Mouse (Mus musculus) intestine, postnatal 0 days (tissue): ENCODE results near the gene Tbc1d19. TPM values are rescaled to one million over a fixed set of nuclear protein-coding genes. Genes with fewer than 3 reads are reported as not detected.

ENCODE experiments used
- ATAC-seq: fragments of 200-750 bp; cut with Nextera tagmentation; 2 replicates; pipeline ENCODE4 v1.8.0; 2017; ENCODE audit warnings: mild to moderate bottlenecking, moderate TSS enrichment, moderate library complexity
- H3K27ac ChIP-seq: fragments of 300-500 bp; sonication (generic); 2 replicates; pipeline ENCODE4 v1.5.1; 2014; ENCODE audit warnings: mild to moderate bottlenecking, low read depth, low read length, moderate library complexity
- H3K27me3 ChIP-seq: fragments of 300-500 bp; sonication (generic); replicated peaks from 2 replicates; pipeline ENCODE4 v1.6.1; 2014; ENCODE audit warnings: low read length, mixed read lengths; ENCODE audit not compliant: control insufficient read depth, insufficient read depth
- H3K36me3 ChIP-seq: fragments of 300-500 bp; sonication (generic); 2 replicates; pipeline ENCODE4 v1.6.1; 2014; ENCODE audit warnings: mild to moderate bottlenecking, moderate library complexity; ENCODE audit not compliant: control insufficient read depth, insufficient read depth
- H3K4me1 ChIP-seq: fragments of 300-500 bp; sonication (generic); replicated peaks from 2 replicates; pipeline ENCODE4 v1.6.1; 2014; ENCODE audit warnings: antibody characterized with exemption, low read length, mixed read lengths; ENCODE audit not compliant: control insufficient read depth, insufficient read depth
- H3K4me2 ChIP-seq: fragments of 300-500 bp; sonication (generic); replicated peaks from 2 replicates; pipeline ENCODE4 v1.6.1; 2014; ENCODE audit warnings: low read depth, mild to moderate bottlenecking, moderate library complexity
- H3K4me3 ChIP-seq: fragments of 300-500 bp; sonication (generic); 2 replicates; pipeline ENCODE4 v1.5.1; 2014; ENCODE audit warnings: low read depth, low read length
- H3K9ac ChIP-seq: fragments of 300-500 bp; sonication (generic); 2 replicates; pipeline ENCODE4 v1.6.1; 2014; ENCODE audit warnings: mild to moderate bottlenecking, low read depth, low read length
- H3K9me3 ChIP-seq: fragments of 300-500 bp; sonication (generic); 2 replicates; pipeline ENCODE4 v1.6.1; 2016; ENCODE audit warnings: mixed run types; ENCODE audit not compliant: control insufficient read depth
- CTCF ChIP-seq: sonication (generic); IDR thresholded peaks from 2 replicates; pipeline ENCODE4 v1.5.1; 2016; ENCODE audit warnings: low read depth, mild to moderate bottlenecking, control low read depth, antibody characterized with exemption, moderate library complexity
- WGBS: fragments of 180-500 bp; shearing (Covaris S2); extraction: QIAGEN DNeasy Blood & Tissue Kit; methylation state at CpG from one replicate; pipeline ENCODE4 v1.1.7; 2014; 5-methylcytosine and 5-hydroxymethylcytosine counted together
- polyA plus RNA-seq: library from polyadenylated mRNA; unstranded; fragments of >200 nt; fragmentation: Nextera tagmentation; extraction: Ambion mirVana; gene quantifications from 2 replicates; pipeline ENCODE4 v1.2.1, GENCODE M21; 2015

Gene Tbc1d19
- polyA plus RNA-seq, 1 experiment from 2014 or later, result 8.3 TPM

DNA sequence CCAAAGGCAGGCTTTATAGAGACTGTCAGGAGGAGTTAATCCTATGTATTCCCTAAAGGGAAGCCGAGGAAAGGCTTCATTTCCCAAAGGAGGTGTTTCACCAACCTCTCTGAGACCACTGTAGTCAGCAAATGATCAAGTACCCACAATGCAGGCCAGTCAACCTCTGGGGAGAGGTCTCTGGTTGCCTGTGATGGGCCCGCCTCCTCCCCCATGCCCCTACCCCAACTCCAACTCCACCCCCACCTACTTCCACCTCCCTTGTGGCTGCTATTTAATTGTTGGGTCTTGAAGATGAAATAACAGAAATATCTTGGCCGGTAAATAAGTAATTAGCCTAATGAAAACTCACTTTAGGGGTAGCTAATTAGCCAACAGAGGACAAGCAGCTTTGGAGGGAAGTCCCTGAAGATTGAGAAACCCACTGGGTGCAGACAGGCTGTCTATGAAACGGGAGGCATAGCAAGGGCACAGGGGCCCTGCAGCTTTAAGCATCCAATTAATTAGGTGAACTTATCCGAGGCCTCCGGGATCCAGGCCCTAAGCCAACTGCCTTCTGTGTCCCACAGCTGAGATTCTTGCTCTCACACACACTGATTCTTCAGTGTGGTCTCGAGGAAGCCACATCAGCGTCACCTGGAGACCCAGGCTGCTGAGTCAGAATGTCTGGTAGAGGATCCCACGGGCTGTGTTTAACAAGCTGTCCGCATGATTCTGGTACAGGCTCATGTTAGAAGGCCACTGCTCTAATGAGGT is 112.9 kb downstream of the Tbc1d19 start:
- H3K27ac ChIP-seq, result no peak overlapping the region
- no peak overlapping the region for H3K4me3 ChIP-seq
- no peak for ATAC-seq
- no peak for TF ChIP-seq CTCF
- no peaks in the 10 kb centered on the region for H3K27me3 ChIP-seq
- no peaks in the 10 kb centered on the region for H3K36me3 ChIP-seq
- 0 out of 2 replicates have a peak, but pooled peaks cover 3% of the 10 kb centered on the region for H3K9me3 ChIP-seq
- no peak overlapping the region for H3K9ac ChIP-seq
- 77% methylated on average over 10 of the region's 10 CpGs for WGBS
- H3K4me1 ChIP-seq, result no peaks in the 10 kb centered on the region
- H3K4me2 ChIP-seq, result no peak overlapping the region

DNA sequence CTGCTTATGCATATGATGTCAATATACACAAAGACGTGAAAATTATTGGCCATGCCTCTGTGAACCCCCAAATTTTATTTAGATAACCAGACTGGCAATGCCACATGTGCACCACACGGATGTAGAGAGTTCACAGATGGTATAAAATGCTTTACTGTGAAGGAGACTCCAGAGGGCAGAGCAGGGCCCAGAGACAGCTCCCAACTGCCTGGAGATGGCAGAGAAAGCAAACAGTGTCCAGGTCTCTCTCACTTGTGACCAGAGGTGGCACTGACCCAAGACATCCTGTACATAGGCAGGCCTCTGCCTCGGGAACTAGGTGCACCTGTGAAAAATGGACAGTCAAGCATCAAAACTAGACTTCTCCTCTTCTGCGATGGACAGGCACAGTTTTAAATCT is 114.6 kb downstream of the Tbc1d19 start:
- TF ChIP-seq CTCF, result peak; percentile 52
- Histone ChIP-seq H3K27me3 (no peaks in the 10 kb centered on the region), H3K4me3 (no peak overlapping the region), H3K36me3 (no peaks in the 10 kb centered on the region), H3K4me1 (0 out of 2 replicates have a peak, but pooled peaks cover 2% of the 10 kb centered on the region), H3K27ac (no peak overlapping the region), H3K9ac (no peak overlapping the region), H3K4me2 (no peak overlapping the region), H3K9me3 (0 out of 2 replicates have a peak, but pooled peaks cover 3% of the 10 kb centered on the region)
- WGBS, result 64% methylated on average over 4 of the region's 4 CpGs
- ATAC-seq, result no peak

DNA sequence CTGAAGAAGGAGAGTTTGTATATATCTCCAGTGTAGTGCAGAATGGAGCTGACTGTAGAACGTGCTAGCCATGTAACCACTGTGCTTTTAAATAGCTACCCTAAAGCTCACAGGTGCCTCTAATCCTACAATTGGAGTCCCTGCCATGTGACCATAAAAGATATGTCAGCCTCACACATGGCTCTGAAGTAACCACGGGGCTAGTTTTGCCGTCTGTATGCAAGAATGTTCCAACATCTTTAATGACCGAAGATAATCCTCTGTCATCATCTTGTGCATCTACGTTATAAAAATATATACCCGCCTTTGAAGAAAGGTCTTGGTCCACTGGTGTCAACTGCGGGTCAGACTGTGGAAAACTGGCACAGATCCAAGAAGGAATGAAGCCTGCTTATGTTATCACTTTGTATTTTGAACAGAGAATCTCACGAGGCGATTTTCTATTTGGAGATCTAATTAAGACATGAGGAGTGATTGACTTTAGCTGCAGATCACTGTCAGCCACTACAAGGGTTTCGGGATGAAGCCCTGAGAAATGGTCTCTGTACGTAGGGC is 117.0 kb downstream of the Tbc1d19 start:
- Histone ChIP-seq H3K9me3 (no peaks in the 10 kb centered on the region), H3K27ac (no peak overlapping the region)
- no peak for ATAC-seq

DNA sequence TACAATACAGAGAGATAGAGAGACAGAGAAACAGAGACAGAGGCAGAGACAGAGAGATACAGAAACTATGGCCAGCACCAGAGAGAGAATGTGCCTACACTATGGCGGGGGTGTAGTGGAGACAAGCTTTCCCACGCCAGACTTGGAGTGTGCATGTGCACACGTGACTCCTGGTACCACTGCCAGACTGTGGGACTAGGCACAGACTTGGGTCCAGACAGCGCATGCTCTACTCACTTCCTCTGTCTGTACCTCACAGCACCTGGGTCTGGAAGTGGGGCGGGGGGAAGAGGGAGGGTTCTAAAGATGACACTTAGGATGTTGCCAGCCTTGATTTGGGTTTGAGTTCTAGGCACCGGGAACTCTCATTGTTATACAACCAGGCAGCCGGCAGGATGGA is 118.5 kb downstream of the Tbc1d19 start:
- Histone ChIP-seq H3K27me3 (no peaks in the 10 kb centered on the region), H3K27ac (no peak overlapping the region), H3K36me3 (no peaks in the 10 kb centered on the region), H3K4me3 (no peak overlapping the region), H3K4me2 (no peak overlapping the region), H3K9me3 (no peaks in the 10 kb centered on the region), H3K4me1 (0 out of 2 replicates have a peak, but pooled peaks cover 3% of the 10 kb centered on the region), H3K9ac (no peak overlapping the region)
- TF ChIP-seq CTCF, result no peak
- WGBS, result 81% methylated on average over 7 of the region's 7 CpGs
- no peak for ATAC-seq

More for the DNA sequence above, 117.0 kb downstream of the Tbc1d19 start:
- TF ChIP-seq CTCF, result no peak
- Histone ChIP-seq H3K36me3 (no peaks in the 10 kb centered on the region), H3K4me1 (0 out of 2 replicates have a peak, but pooled peaks cover 3% of the 10 kb centered on the region), H3K4me2 (no peak overlapping the region), H3K27me3 (no peaks in the 10 kb centered on the region), H3K4me3 (no peak overlapping the region), H3K9ac (no peak overlapping the region)
- 26% methylated on average over 11 of the region's 11 CpGs for WGBS

- H3K9me3 ChIP-seq, result no peaks in the 10 kb centered on the region
- no peaks in the 10 kb centered on the region for H3K36me3 ChIP-seq
- TF ChIP-seq CTCF, result peak; percentile 28; the same call in 1 of the 2 replicates
- no peak for ATAC-seq
- no peak overlapping the region for H3K9ac ChIP-seq
- no peak overlapping the region for H3K4me3 ChIP-seq
- H3K4me1 ChIP-seq, result 0 out of 2 replicates have a peak, but pooled peaks cover 3% of the 10 kb centered on the region
- H3K27me3 ChIP-seq, result no peaks in the 10 kb centered on the region
- H3K27ac ChIP-seq, result no peak overlapping the region
- 89% methylated on average over 4 of the region's 4 CpGs for WGBS
- no peak overlapping the region for H3K4me2 ChIP-seq
Measured at GRCm38 (mm10) chr5:53928537-53928936, 119.1 kb downstream of the Tbc1d19 start.

GRCm38 (mm10) chr5:53929205-53929614 is 119.8 kb downstream of the Tbc1d19 start:
- H3K9me3 ChIP-seq, result no peaks in the 10 kb centered on the region
- no peak overlapping the region for H3K9ac ChIP-seq
- H3K27me3 ChIP-seq, result no peaks in the 10 kb centered on the region
- H3K27ac ChIP-seq, result no peak overlapping the region
- no peak overlapping the region for H3K4me2 ChIP-seq
- ATAC-seq, result no peak
- no peak for TF ChIP-seq CTCF
- H3K36me3 ChIP-seq, result no peaks in the 10 kb centered on the region
- 0 out of 2 replicates have a peak, but pooled peaks cover 3% of the 10 kb centered on the region for H3K4me1 ChIP-seq
- WGBS, result 53% methylated on average over 10 of the region's 10 CpGs
- no peak overlapping the region for H3K4me3 ChIP-seq
